Mouse (Mus musculus): ENCODE data around the gene Cxcl3. TPM values are rescaled to one million over a fixed set of nuclear protein-coding genes. Genes with fewer than 3 reads are reported as not detected.

Cxcl3 gene
- total RNA-seq (2021), result not detected
- not detected in 2 replicates for polyA plus RNA-seq (2012; rRNA removed)
- long read RNA-seq, result 0 reads

DNA sequence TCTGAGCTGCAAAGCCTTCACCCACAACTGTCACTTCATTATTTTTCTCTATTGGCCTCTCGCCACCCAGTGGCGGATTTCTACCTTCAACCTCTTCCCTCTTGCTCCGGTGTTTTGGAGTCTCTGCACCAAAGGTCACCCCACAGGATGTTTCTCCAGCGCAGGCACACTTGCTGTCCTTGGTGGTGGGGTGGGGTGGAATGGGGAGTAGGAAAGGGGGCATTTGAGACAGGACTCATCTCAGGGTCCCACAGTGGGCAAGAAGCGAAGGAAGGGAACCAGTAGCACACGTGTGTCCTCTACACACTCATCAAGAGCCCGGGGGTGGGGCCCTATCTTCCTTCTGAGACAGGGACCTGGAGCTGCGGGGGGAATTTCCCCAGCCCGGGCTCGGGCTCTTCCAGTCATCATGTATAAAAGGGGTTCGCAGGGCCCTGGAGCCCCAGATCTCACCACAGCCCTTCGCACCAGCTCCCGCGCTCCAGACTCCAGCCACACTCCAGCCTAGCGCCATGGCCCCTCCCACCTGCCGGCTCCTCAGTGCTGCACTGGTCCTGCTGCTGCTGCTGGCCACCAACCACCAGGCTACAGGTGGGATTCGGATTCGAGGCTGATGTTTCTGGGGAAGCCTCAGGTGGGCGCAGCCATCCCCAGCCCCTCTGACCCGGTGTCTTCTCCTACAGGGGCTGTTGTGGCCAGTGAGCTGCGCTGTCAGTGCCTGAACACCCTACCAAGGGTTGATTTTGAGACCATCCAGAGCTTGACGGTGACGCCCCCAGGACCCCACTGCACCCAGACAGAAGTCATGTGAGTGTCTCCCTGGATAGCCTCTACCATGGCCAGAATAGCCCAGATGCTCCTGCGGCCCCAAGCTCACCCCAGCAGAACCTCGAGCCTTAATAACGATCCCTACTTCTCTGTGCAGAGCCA is at the start of gene Cxcl3:
TSS of gene Cxcl3 (plus strand) at position 445 of the 930 bp plus-strand sequence.
- Histone ChIP-seq H3K27ac (no peak within 1 kb of the TSS), H3K9ac (ENCODE audit: low read depth, low read length) (no peak within 1 kb of the TSS)
- intact Hi-C loops (cut with DNase I), result loop anchor here (5.0 kb wide), 2 partner anchors 116 to 124 kb away; partner anchors contain the start of gene Cxcl2

DNA sequence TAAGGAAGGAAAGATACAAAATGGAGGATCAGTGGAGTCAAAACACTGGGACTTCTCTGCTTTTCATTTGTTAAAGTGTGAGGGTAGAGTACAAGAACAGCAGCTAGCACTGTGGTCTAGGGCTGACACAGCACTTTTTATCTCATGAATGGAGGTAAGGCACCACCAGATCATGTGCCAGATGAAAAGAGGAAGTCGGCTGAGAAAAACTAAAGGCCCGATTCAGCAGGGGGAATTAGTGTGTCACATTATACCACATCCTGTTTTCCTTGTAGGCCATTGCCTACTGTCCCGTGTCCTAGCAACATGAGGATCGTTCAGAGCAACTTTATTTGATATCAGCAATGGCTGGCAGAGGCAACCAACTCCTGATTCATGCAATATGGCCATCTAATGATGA is 43.9 kb upstream of the Cxcl3 start:
- no peaks in the 10 kb centered on the region for H3K4me1 ChIP-seq (ENCODE audit: control insufficient read depth, insufficient read depth, low read length)
- intact Hi-C loops (cut with DNase I), result no loop called here
- H3K27ac ChIP-seq, result no peak overlapping the region
- H3K4me3 ChIP-seq, result no peak overlapping the region
- H3K27me3 ChIP-seq (ENCODE audit: control insufficient read depth, insufficient read depth, low read length), result no peaks in the 10 kb centered on the region
- H3K9ac ChIP-seq (ENCODE audit: low read depth, low read length), result no peak overlapping the region
- peak in 1 of 2 experiments; percentile 31 for DNase-seq
- TF ChIP-seq POLR2A (IDR thresholded peaks at IDR 0.05; ENCODE audit: insufficient read depth, low read depth, low read length) (no peak), CTCF (IDR thresholded peaks at IDR 0.05) (no peak), EP300 (IDR thresholded peaks at IDR 0.05; ENCODE audit: insufficient read depth, low read depth, low read length) (no peak)
- H3K79me2 ChIP-seq (replicated peaks; ENCODE audit: control insufficient read depth, insufficient read depth, low read length), result no peaks in the 10 kb centered on the region
- no peaks in the 10 kb centered on the region for H3K36me3 ChIP-seq (ENCODE audit: control insufficient read depth, insufficient read depth, low read length)
- 33% methylated on average over 4 of the region's 4 CpGs for WGBS

More for the DNA sequence above, at the start of gene Cxcl3:
- no peaks in the 10 kb centered on the region for H3K27me3 ChIP-seq (ENCODE audit: control insufficient read depth, insufficient read depth, low read length)
- TF ChIP-seq POLR2A (IDR thresholded peaks at IDR 0.05; ENCODE audit: insufficient read depth, low read depth, low read length) (no peak), EP300 (IDR thresholded peaks at IDR 0.05; ENCODE audit: insufficient read depth, low read depth, low read length) (no peak), CTCF (IDR thresholded peaks at IDR 0.05) (peak; percentile 49)
- no peaks in the 10 kb centered on the region for H3K79me2 ChIP-seq (replicated peaks; ENCODE audit: control insufficient read depth, insufficient read depth, low read length)
- H3K4me3 ChIP-seq, result no peak within 1 kb of the TSS
- WGBS, result 20% methylated on average over 26 of the region's 26 CpGs
- no peaks in the 10 kb centered on the region for H3K36me3 ChIP-seq (ENCODE audit: control insufficient read depth, insufficient read depth, low read length)
- no peaks in the 10 kb centered on the region; the same call in 1 of the 2 replicates for H3K4me1 ChIP-seq (ENCODE audit: control insufficient read depth, insufficient read depth, low read length)
- peak in 1 of 2 experiments; percentile 20 for DNase-seq

DNA sequence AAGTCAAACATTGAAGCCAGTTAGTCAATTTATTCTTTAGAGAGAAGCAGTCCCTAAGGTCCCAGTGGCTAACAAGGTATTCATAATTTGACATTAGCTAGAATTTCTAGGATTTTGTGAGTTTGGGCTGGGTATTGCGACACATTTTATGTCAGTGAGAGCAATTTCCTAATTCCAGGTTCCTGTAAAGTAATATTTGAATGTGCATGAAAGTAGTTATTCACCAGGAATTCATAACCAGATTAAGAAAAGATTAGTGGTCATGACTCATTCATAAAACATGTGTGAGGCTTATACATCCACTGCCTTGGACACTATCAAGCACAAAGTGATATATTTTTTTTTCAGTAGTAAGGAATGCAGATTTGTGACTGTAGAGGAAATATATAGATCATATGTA is 32.0 kb upstream of the Cxcl3 start:
- intact Hi-C loops (cut with DNase I), result no loop called here
- H3K36me3 ChIP-seq (ENCODE audit: control insufficient read depth, insufficient read depth, low read length), result no peaks in the 10 kb centered on the region
- peaks cover 3% of the 10 kb centered on the region for H3K4me1 ChIP-seq (ENCODE audit: control insufficient read depth, insufficient read depth, low read length)
- WGBS, result 88% methylated on average over 1 of the region's 1 CpGs
- DNase-seq, result no peak
- TF ChIP-seq POLR2A (IDR thresholded peaks at IDR 0.05; ENCODE audit: insufficient read depth, low read depth, low read length), result no peak
- no peak for TF ChIP-seq CTCF (IDR thresholded peaks at IDR 0.05)
- no peak for TF ChIP-seq EP300 (IDR thresholded peaks at IDR 0.05; ENCODE audit: insufficient read depth, low read depth, low read length)
- no peak overlapping the region for H3K9ac ChIP-seq (ENCODE audit: low read depth, low read length)
- no peak overlapping the region for H3K27ac ChIP-seq
- no peak overlapping the region for H3K4me3 ChIP-seq
- no peaks in the 10 kb centered on the region for H3K27me3 ChIP-seq (ENCODE audit: control insufficient read depth, insufficient read depth, low read length)
- H3K79me2 ChIP-seq (replicated peaks; ENCODE audit: control insufficient read depth, insufficient read depth, low read length), result no peaks in the 10 kb centered on the region

DNA sequence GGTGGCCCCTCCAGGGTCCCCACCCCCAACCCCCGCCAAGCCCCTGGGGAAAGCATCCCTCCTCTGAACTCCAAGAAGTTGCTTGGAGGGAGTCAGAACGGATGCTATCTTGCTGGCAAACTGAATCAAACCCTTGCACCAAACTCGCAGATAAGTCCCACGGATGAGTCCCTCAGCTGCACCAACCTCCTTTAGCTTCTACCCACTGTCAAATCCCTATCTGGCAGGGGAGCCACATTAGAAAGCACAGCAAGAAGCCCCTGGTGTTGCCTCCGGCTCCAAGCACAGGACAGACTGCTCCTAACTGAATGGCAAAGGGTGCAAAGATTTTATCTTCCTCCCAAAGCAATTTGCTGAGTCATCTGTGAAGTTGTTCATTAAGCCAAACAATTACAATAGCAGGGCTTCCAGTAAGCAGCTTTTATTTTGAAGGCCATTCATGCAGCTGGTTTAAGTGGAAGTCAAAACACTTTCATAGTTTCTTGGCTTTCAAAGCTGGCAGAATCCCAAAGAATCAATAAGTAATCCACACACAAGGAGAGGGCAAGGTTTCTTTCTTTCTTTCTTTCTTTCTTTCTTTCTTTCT is 27.8 kb upstream of the Cxcl3 start:
- Histone ChIP-seq H3K79me2 (replicated peaks; ENCODE audit: control insufficient read depth, insufficient read depth, low read length) (no peaks in the 10 kb centered on the region), H3K4me3 (no peak overlapping the region), H3K27ac (no peak overlapping the region), H3K36me3 (ENCODE audit: control insufficient read depth, insufficient read depth, low read length) (no peaks in the 10 kb centered on the region), H3K9ac (ENCODE audit: low read depth, low read length) (no peak overlapping the region), H3K27me3 (ENCODE audit: control insufficient read depth, insufficient read depth, low read length) (peaks cover 3% of the 10 kb centered on the region; the same call in 1 of the 2 replicates), H3K4me1 (ENCODE audit: control insufficient read depth, insufficient read depth, low read length) (peaks cover 3% of the 10 kb centered on the region)
- intact Hi-C loops (cut with DNase I), result no loop called here
- peak; percentile 13 to 31 for DNase-seq
- no peak for TF ChIP-seq EP300 (IDR thresholded peaks at IDR 0.05; ENCODE audit: insufficient read depth, low read depth, low read length)
- TF ChIP-seq POLR2A (IDR thresholded peaks at IDR 0.05; ENCODE audit: insufficient read depth, low read depth, low read length), result no peak
- no peak for TF ChIP-seq CTCF (IDR thresholded peaks at IDR 0.05)
- WGBS, result 47% methylated on average over 5 of the region's 5 CpGs

DNA sequence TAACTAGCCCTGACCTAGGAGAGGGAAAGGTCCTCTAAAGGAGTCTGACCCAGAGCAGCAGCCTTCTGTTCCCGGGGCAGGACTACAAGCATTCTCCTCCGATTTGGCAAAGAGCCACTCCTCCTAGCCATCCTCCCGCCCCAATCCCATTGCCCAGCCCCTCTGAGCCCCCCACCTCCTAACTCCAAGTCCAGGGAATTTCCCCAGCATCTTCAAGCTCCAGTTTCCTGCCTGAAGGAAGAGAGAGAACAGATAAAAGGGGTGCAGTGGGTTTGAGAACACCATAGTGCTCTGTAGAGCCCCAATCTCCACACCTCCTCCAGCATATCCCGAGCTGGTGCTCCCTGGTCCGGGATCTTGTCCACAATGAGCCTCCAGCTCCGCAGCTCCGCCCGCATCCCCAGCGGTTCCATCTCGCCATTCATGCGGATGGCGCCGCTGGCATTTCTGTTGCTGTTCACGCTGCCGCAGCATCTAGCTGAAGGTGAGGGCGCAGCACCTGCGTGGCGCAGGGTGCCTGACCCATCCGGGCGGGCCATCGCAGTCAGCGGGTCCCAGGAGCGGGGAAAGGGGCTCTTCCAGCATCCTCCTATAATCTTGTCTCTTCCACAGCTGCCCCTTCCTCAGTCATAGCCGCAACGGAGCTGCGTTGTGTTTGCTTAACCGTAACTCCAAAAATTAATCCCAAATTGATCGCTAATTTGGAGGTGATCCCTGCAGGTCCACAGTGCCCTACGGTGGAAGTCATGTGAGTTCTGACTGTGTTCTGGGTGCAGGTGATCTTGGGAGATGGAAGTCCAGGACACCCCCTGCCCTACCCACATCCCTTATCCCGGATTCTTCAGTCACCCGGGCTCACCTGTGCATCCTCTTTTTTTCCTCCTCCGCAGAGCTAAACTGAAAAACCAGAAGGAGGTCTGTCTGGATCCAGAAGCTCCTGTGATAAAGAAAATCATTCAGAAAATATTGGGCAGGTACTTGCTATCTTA is 26.5 kb upstream of the Cxcl3 start, which contains the start of gene Cxcl5:
TSS of gene Cxcl5 (plus strand) at position 284 of the 989 bp plus-strand sequence.
- peaks cover 3% of the 10 kb centered on the region for H3K4me1 ChIP-seq (ENCODE audit: control insufficient read depth, insufficient read depth, low read length)
- 9% methylated on average over 32 of the region's 32 CpGs for WGBS
- peaks cover 3% of the 10 kb centered on the region; the same call in 1 of the 2 replicates for H3K27me3 ChIP-seq (ENCODE audit: control insufficient read depth, insufficient read depth, low read length)
- intact Hi-C loops (cut with DNase I), result no loop called here
- H3K27ac ChIP-seq, result peak within 1 kb of the TSS; percentile 17; the same call in 1 of the 2 replicates
- H3K79me2 ChIP-seq (replicated peaks; ENCODE audit: control insufficient read depth, insufficient read depth, low read length), result no peaks in the 10 kb centered on the region
- H3K4me3 ChIP-seq, result peak within 1 kb of the TSS; percentile 36; the same call in 1 of the 2 replicates
- no peaks in the 10 kb centered on the region for H3K36me3 ChIP-seq (ENCODE audit: control insufficient read depth, insufficient read depth, low read length)
- 0 out of 2 replicates have a peak within 1 kb of the TSS, but pooled peaks have one; percentile 12 for H3K9ac ChIP-seq (ENCODE audit: low read depth, low read length)
- DNase-seq, result peak; percentile 13 to 32
- no peak for TF ChIP-seq CTCF (IDR thresholded peaks at IDR 0.05)
- TF ChIP-seq EP300 (IDR thresholded peaks at IDR 0.05; ENCODE audit: insufficient read depth, low read depth, low read length), result no peak
- TF ChIP-seq POLR2A (IDR thresholded peaks at IDR 0.05; ENCODE audit: insufficient read depth, low read depth, low read length), result no peak

All from heart, adult 2 months (tissue).